Mouse (Mus musculus) R1 (cell line): Measurements from ENCODE around the gene Cenpt.

Experiments
- DNase-seq: peaks from one replicate; pipeline ENCODE4 v3.0.0-alpha.2; 2018; ENCODE audit warnings: low read depth, low spot score

Cenpt gene

DNA sequence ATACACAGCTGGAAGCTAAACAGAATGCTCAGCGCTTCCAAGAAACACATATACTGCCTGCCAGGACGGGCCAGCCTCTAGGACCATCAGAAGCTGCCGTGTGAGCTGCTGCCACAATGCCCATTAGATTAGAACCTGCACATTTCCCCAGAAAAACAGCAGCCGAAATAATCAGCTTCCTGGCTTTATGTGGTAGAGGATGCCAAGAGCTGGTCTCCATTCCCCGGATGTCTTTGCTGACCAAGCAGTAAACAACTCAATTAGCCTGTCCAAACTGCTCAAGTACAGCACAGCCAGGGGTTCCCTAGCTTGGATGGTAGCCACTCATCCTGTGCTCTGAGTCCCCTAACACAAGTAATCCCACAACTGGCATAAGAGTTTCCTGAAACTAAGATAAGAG, 45.3 kb downstream of the Cenpt start:
- DNase-seq = no peak

- DNase-seq = no peak
Observed at GRCm38 (mm10) chr8:105805964-105806363, 47.1 kb downstream of the Cenpt start.

GRCm38 (mm10) chr8:105805346-105805745, 47.7 kb downstream of the Cenpt start:
- DNase-seq = no peak

DNA sequence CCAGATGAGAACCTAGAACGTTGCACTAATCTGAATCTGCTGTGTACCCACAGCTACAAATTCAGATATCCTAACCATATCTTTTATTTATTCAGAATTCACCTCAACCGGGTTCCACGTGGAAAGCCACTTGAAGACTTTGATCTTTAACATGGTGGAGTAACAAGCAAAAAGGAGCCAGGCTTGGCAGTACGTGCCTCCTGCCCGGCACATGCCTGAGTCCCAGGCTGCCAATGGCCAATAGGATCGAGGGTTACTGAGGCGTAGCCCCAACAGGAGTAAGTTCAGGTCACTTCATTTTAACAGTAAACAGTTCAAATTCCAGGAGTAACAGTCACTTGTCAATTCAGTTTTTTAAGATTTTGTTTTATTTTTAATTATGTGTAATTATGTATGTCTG, 48.3 kb downstream of the Cenpt start:
- DNase-seq = no peak

- no peak for DNase-seq
Observed at GRCm38 (mm10) chr8:105801153-105801904, 51.7 kb downstream of the Cenpt start.

- peak; percentile 58 for DNase-seq
Observed at GRCm38 (mm10) chr8:105799091-105799812, 53.8 kb downstream of the Cenpt start.

DNA sequence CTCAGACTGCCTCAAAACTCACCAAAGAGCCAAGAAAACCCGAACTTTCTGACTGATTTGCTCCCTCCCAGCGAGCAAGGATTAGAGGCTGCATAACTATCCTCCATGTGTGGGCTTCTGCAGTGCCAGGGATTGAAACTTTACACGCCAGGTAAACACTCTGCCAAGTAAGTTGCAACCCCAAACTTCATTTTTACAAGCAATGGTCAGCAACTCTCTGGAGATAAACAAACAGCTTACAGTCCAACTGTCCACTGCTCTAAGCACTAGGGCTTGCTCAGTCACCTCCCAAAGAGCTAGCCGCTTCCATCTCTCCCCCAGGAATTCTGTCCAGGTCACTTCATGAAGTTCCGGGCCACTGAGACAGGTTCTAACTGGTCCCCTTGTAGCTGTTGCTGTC, 54.7 kb downstream of the Cenpt start:
- no peak for DNase-seq

- no peak for DNase-seq
Observed at GRCm38 (mm10) chr8:105795785-105796184, 57.3 kb downstream of the Cenpt start.
